In the genomic region with DNA sequence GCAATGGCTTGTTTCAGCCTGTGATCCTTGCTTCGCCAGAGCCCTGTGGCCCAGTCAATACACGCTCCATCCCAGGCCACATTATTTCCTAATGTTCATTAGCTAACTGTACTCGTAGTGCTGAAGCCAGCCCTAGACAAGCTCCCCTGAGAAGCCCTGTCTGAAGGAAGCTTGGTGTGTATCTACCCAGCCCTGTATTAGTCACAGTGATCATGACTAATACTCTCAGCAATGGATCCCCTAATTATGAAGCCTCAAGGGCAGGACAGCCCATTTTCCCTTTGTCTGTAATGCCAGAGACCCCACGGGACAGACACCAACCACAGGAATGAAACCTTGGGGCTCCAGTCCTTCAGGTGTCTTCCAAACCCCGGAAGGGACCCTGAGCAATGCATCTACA, we compare ENCODE assay signal across 28 mouse cellular contexts.
A peak's percentile ranks its signal among the peaks of the same experiment; 100 is the strongest.
DNase-seq lines count a peak whose midpoint lies in the region; ATAC-seq lines count a peak whose summit lies in the region.
"Had no signal": no experiment of that assay in that cellular context is flagged by ENCODE, and none has a peak within 500 bp of the region (broad histone marks: within the 10 kb centered on the region; RNA-seq: fewer than 3 reads in every experiment).

No protein-coding gene starts in this region.

- H3K4me3 ChIP-seq in embryonic facial prominence, embryonic 14.5 days (ENCODE audit: low read depth, low read length), result no peak overlapping the region
- H3K4me3 ChIP-seq in hindbrain, embryonic 11.5 days (ENCODE audit: low read depth, low read length), result no peak overlapping the region
- H3K4me3 ChIP-seq: forebrain, embryonic 12.5 days; gastrocnemius, adult 2 months; intestine, embryonic 15.5 days; layer of hippocampus, adult 2 months; limb, embryonic 12.5 days; liver, embryonic 12.5 days; megakaryocyte, embryonic 14.5 days had no signal

- ATAC-seq in embryonic facial prominence, embryonic 14.5 days (ENCODE audit: low read depth), result 0 out of 2 replicates have a peak, but pooled peaks have one; percentile 18
- no peak for ATAC-seq in hindbrain, embryonic 11.5 days (ENCODE audit: low FRiP score)
- ATAC-seq: hindbrain, embryonic 16.5 days; intestine, embryonic 15.5 days; liver, embryonic 12.5 days had no signal

- H3K4me1 ChIP-seq in embryonic facial prominence, embryonic 14.5 days (ENCODE audit: control insufficient read depth, insufficient read depth, low read length), result peaks cover 16% of the 10 kb centered on the region
- 0 out of 2 replicates have a peak, but pooled peaks cover 3% of the 10 kb centered on the region for H3K4me1 ChIP-seq in hindbrain, embryonic 11.5 days (replicated peaks; ENCODE audit: control insufficient read depth, insufficient read depth, low read length)
- H3K4me1 ChIP-seq: liver, embryonic 12.5 days; megakaryocyte, embryonic 14.5 days had no signal

- H3K4me2 ChIP-seq in embryonic facial prominence, embryonic 14.5 days (ENCODE audit: low read depth, low read length), result no peak overlapping the region
- no peak overlapping the region for H3K4me2 ChIP-seq in hindbrain, embryonic 11.5 days (replicated peaks; ENCODE audit: low read depth, low read length)
- H3K4me2 ChIP-seq: forebrain, embryonic 12.5 days; heart, embryonic 11.5 days; intestine, embryonic 15.5 days; limb, embryonic 12.5 days; liver, embryonic 12.5 days had no signal

- H3K27ac ChIP-seq in embryonic facial prominence, embryonic 14.5 days (replicated peaks; ENCODE audit: low read depth, low read length), result no peak overlapping the region
- H3K27ac ChIP-seq in hindbrain, embryonic 11.5 days (ENCODE audit: low read depth, low read length), result no peak overlapping the region
- H3K27ac ChIP-seq: forebrain, embryonic 12.5 days; gastrocnemius, adult 2 months; intestine, embryonic 15.5 days; layer of hippocampus, adult 2 months; limb, embryonic 12.5 days; liver, embryonic 12.5 days had no signal

- DNase-seq in adrenal gland, adult 2 months, result peak; percentile 28
- no peak for DNase-seq in adrenal gland, adult 18-20 months (ENCODE audit: low spot score in 2 of 2)
- DNase-seq in NIH3T3 (ENCODE audit: low read depth), result peak; percentile 62
- no peak for DNase-seq in embryonic facial prominence, embryonic 14.5 days (ENCODE audit: low spot score)
- DNase-seq in layer of hippocampus, postnatal 14 days (ENCODE audit: low spot score in 2 of 2), result no peak
- DNase-seq in hindbrain, embryonic 11.5 days (ENCODE audit: low spot score), result no peak
- no peak for DNase-seq in kidney, postnatal 25 days
- DNase-seq: adrenal gland, adult 8-10 months; B cell, adult 2 months; cerebellum, adult 8-10 months; gastrocnemius, adult 2 months; kidney, adult 8-10 months; kidney, postnatal 14 days; lung, adult 2 months; lung, postnatal 14 days; midbrain, embryonic 14.5 days; retina, postnatal 1 day; right cerebral cortex, postnatal 25 days; spleen, adult 18-20 months; thymus, postnatal 14 days had no signal

- no peak overlapping the region for H3K9ac ChIP-seq in embryonic facial prominence, embryonic 14.5 days (ENCODE audit: low read depth, low read length)
- H3K9ac ChIP-seq in hindbrain, embryonic 11.5 days (ENCODE audit: low read depth, low read length), result no peak overlapping the region
- H3K9ac ChIP-seq: forebrain, embryonic 12.5 days; intestine, embryonic 15.5 days; limb, embryonic 12.5 days; liver, embryonic 12.5 days had no signal

- no peaks in the 10 kb centered on the region for H3K9me3 ChIP-seq in embryonic facial prominence, embryonic 14.5 days (ENCODE audit: control insufficient read depth, low read length)
- no peaks in the 10 kb centered on the region for H3K9me3 ChIP-seq in hindbrain, embryonic 11.5 days (ENCODE audit: control insufficient read depth, low read length)
- H3K9me3 ChIP-seq: forebrain, embryonic 12.5 days; intestine, embryonic 15.5 days; limb, embryonic 12.5 days; liver, embryonic 12.5 days; megakaryocyte, embryonic 14.5 days had no signal

- 55% methylated on average over 5 of the region's 5 CpGs for WGBS in embryonic facial prominence, embryonic 14.5 days
- WGBS in hindbrain, embryonic 11.5 days, result 84% methylated on average over 5 of the region's 5 CpGs

- no peaks in the 10 kb centered on the region for H3K27me3 ChIP-seq in embryonic facial prominence, embryonic 14.5 days (replicated peaks; ENCODE audit: control insufficient read depth, insufficient read depth, low read length)
- H3K27me3 ChIP-seq in hindbrain, embryonic 11.5 days (ENCODE audit: control insufficient read depth, insufficient read depth, low read length), result no peaks in the 10 kb centered on the region
- H3K27me3 ChIP-seq: forebrain, embryonic 12.5 days; intestine, embryonic 15.5 days; limb, embryonic 12.5 days had no signal

- no peaks in the 10 kb centered on the region for H3K36me3 ChIP-seq in embryonic facial prominence, embryonic 14.5 days (ENCODE audit: control insufficient read depth, insufficient read depth, low read length)
- no peaks in the 10 kb centered on the region for H3K36me3 ChIP-seq in hindbrain, embryonic 11.5 days (ENCODE audit: control insufficient read depth, insufficient read depth, low read length)
- H3K36me3 ChIP-seq: forebrain, embryonic 12.5 days; intestine, embryonic 15.5 days; limb, embryonic 12.5 days; liver, embryonic 12.5 days had no signal

Comparison
In these comparisons a context has a peak if more than half of its experiments do, and no peak if none do; other contexts are left out.
1. DNase-seq: peak in adrenal gland, adult 2 months (single experiment) and NIH3T3 (single experiment); none in adrenal gland, adult 18-20 months (0 of 2), embryonic facial prominence, embryonic 14.5 days (single experiment), layer of hippocampus, postnatal 14 days (0 of 2), hindbrain, embryonic 11.5 days (single experiment) and kidney, postnatal 25 days (0 of 2).